Mouse (Mus musculus) lung, postnatal 0 days (tissue): ENCODE measurements at regions not wholly inside any gene's neighbourhood (a gene's known extent, or its start where the extent isn't known, plus 50 kb on each side); places are given as distances from the start of the nearest gene placed in this dataset.

Experiments used
- CTCF ChIP-seq: IDR thresholded peaks from 2 replicates; pipeline ENCODE4 v1.5.1; 2016; ENCODE audit warnings: antibody characterized with exemption, mild to moderate bottlenecking
- EP300 ChIP-seq: IDR thresholded peaks from 2 replicates; pipeline ENCODE4 v1.6.1; 2016; ENCODE audit warnings: antibody characterized with exemption, mild to moderate bottlenecking, control low read depth

- TF ChIP-seq EP300, result no peak
- TF ChIP-seq CTCF, result no peak
Observed at GRCm38 (mm10) chr15:71326596-71326995, 2507.8 kb upstream of the Gm6569 start.
